Mouse (Mus musculus) testis, adult 2 months (tissue): ENCODE data around the gene Cdk7.

ENCODE experiments used
- CTCF ChIP-seq: fragments of 200-500 bp; IDR thresholded peaks from 2 replicates; pipeline ENCODE4 v1.5.1; 2012; ENCODE audit warnings: low read depth, mild to moderate bottlenecking, inconsistent platforms, low read length, moderate library complexity; ENCODE audit not compliant: control insufficient read depth, insufficient read depth, insufficient replicate concordance
- POLR2A ChIP-seq: fragments of 200-500 bp; IDR thresholded peaks from 2 replicates; pipeline ENCODE4 v1.6.1; 2012; ENCODE audit warnings: low read depth, mild to moderate bottlenecking, inconsistent platforms, low read length, moderate library complexity; ENCODE audit not compliant: control insufficient read depth

DNA sequence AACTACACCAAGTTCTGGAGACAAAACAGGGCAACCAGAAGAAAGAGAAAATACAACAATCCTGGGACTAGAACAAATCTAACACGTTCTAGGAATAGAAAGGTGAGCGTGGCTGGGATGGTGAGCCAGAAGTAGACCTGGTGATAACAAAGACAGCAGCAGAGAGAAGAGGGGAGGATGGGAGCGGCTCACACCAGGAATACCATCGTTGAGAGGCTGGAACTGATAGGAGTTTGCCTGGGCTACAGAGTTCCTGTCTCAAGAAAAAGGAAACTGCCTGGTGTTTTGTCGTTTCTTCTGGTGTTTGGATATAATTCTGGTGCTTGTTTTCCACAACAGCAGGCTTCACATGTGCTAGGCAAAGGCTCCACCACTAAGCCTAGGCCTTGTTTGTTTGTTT is 2.7 kb downstream of the Cdk7 start:
- TF ChIP-seq CTCF (no peak), POLR2A (no peak)
